Mouse (Mus musculus) olfactory bulb, adult 2 months (tissue): ENCODE data around the gene Paxbp1. TPM values are rescaled to one million over a fixed set of nuclear protein-coding genes. Genes with fewer than 3 reads are reported as not detected.

Source experiments
- H3K27ac ChIP-seq: fragments of 200-500 bp; 2 replicates; pipeline ENCODE4 v1.5.1; 2012; ENCODE audit warnings: low read depth, low read length; ENCODE audit not compliant: insufficient read depth
- H3K4me1 ChIP-seq: fragments of 200-500 bp; 2 replicates; pipeline ENCODE4 v1.6.1; 2012; ENCODE audit warnings: low read length; ENCODE audit not compliant: control insufficient read depth, insufficient read depth
- H3K4me3 ChIP-seq: fragments of 200-500 bp; 2 replicates; pipeline ENCODE4 v1.5.1; 2012; ENCODE audit warnings: mild to moderate bottlenecking, low read depth, low read length, moderate library complexity; ENCODE audit not compliant: insufficient read depth
- CTCF ChIP-seq: fragments of 200-500 bp; IDR thresholded peaks from 2 replicates; pipeline ENCODE4 v1.5.1; 2012; ENCODE audit warnings: low read depth, mild to moderate bottlenecking, low read length, moderate library complexity; ENCODE audit not compliant: insufficient read depth
- POLR2A ChIP-seq: fragments of 200-500 bp; IDR thresholded peaks from 2 replicates; pipeline ENCODE4 v1.6.1; 2012; ENCODE audit warnings: mild to moderate bottlenecking, low read depth, low read length, moderate library complexity; ENCODE audit not compliant: insufficient read depth
- WGBS: fragments of 180-500 bp; shearing (Covaris S2); methylation state at CpG from one replicate; pipeline ENCODE4 v1.1.7; 2018; 5-methylcytosine and 5-hydroxymethylcytosine counted together
- polyA plus RNA-seq: library from polyadenylated mRNA; stranded (reverse); fragments of >200 nt; gene quantifications from 2 replicates; pipeline ENCODE4 v1.2.4, GENCODE M21; 2012; ENCODE audit warnings: low replicate concordance; ENCODE audit not compliant: missing spikeins, insufficient read depth, insufficient read length

Paxbp1 gene
- polyA plus RNA-seq, 1 experiment: 732 TPM

DNA sequence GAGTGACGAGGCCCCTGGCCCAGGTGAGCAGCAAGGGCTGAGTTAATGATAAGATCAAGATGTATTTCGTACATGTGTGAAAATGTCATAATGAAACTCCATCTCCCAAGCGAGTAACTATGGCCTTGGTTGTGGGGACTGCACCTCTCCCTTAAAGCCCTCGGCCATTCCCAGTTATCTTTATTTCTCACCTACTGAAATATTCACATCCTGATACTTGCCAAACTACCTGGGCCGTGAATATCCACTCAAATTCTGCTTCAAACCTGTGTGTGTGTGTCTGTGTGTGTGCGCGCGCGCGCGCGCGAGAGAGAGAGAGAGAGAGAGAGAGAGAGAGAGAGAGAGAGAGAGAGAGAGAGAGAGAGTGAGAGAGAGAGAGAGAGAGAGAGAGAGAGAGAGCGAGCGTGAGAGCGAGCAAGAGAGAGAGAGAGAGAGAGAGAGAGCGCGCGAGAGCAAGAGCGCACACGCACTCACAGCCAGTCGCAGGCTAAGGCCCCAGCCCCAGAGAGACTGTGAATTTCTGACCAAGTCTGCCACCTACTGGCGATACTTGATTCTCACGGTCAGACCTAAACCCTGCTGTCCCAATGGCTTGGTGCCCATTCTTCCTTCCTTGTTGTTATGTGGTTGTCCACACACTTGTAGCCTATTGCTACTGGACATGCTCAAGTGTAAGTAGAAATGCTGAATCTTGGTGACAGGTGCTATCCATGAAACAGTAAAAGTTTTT is 29.0 kb upstream of the Paxbp1 start:
- Histone ChIP-seq H3K4me3 (peak overlapping the region; percentile 28), H3K27ac (no peak overlapping the region), H3K4me1 (no peaks in the 10 kb centered on the region)
- WGBS: 35% methylated on average over 20 of the region's 24 CpGs
- TF ChIP-seq POLR2A: no peak
- TF ChIP-seq CTCF: peak; percentile 55

DNA sequence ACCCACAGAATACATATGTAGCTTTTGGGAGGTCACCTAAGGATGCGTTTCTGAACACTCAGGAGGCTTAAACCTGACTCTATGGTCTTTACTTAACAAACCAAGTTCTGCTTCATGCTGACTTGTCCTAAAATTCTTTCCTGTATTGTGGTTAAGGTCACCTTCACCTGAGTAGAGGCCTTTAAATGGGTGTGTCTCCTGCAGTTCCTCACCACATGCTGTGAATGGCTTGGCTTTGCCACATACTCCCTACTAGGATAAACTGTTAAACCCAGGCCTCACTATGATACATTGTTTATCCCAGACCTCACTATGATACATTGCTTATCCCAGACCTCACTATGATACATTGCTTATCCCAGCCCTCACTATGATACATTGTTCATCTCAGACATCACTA is 27.9 kb upstream of the Paxbp1 start:
- no peak overlapping the region for H3K27ac ChIP-seq
- 100% methylated on average over 1 of the region's 1 CpGs for WGBS
- H3K4me1 ChIP-seq: no peaks in the 10 kb centered on the region
- no peak for TF ChIP-seq CTCF
- TF ChIP-seq POLR2A: no peak
- H3K4me3 ChIP-seq: no peak overlapping the region

DNA sequence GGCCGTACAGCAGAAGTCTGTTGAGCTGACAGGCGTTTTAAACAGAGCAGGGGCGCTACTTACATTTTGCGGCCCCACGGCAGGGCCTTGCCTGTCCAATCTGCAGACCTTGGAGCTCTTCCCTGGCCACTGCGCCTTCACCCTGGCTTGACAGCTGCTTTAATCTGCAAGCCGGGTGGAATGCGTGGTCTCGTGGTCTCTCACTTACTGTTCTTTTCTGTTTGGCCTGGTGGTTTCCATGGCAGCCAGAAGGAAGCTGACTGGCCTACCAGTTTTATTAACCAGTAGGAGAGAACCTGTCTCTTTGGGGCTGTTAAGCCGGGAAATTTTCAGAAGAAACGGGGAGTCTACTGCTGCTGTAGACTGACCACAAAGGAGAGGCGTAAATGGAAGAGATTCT is 24.6 kb upstream of the Paxbp1 start:
- H3K27ac ChIP-seq: no peak overlapping the region
- no peaks in the 10 kb centered on the region for H3K4me1 ChIP-seq
- no peak for TF ChIP-seq POLR2A
- no peak for TF ChIP-seq CTCF
- no peak overlapping the region for H3K4me3 ChIP-seq
- 54% methylated on average over 12 of the region's 12 CpGs for WGBS

DNA sequence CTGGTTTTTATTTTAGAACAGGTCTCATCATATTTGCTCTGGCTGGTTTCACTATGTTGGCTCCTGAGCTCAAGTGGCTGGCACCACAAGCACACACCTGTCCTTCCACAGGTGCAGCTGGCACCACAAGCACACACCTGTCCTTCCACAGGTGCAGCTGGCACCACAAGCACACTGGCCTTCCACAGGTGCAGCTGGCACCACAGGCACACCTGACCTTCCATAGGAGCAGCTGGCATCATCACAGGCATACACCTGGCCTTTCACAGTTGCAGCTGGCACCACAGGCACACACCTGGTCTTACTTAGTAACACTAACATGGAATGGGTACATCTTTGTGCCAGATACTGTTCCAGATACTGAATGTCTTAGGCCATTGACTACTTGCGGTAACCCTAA is 22.8 kb upstream of the Paxbp1 start:
- 98% methylated on average over 1 of the region's 1 CpGs for WGBS
- no peak overlapping the region for H3K27ac ChIP-seq
- no peaks in the 10 kb centered on the region for H3K4me1 ChIP-seq
- no peak for TF ChIP-seq CTCF
- no peak for TF ChIP-seq POLR2A
- no peak overlapping the region for H3K4me3 ChIP-seq

DNA sequence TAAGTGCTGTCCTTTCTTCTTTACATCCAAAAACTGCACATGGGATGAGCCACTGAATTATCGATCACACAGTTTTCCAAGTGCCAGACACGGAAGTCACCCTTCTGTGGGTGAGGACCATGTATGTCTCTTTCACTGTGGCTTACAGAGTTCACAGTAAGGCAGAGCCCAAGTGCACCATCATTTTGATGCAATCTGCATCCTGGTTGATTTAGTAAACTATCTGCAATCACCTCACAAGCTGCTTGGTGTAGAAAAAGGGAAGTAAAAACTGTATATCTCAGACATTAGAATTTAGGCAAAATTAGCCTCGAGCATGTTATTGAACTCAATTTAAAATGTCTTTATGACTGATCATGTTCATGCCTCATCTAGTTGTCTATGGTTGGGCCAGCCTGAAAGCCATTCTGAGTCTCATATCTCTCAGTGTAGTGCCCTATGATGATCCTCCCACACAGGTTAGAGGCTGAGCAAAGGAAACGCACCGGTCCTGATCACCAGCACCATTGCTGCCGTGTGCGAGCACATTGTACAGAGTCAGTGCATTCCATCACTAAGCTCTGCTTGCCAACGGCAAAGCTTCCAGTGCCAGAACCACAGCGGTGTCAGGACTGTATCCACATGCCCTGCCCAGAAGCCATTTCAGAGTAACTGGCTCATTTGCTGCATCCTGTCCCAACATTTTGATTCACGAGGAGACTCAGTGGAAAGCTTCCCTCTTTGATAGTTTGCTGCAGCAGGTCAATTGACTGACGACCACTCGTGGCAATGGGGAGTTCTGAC is 20.4 kb upstream of the Paxbp1 start:
- Histone ChIP-seq H3K4me3 (no peak overlapping the region), H3K27ac (no peak overlapping the region), H3K4me1 (no peaks in the 10 kb centered on the region)
- 85% methylated on average over 12 of the region's 12 CpGs for WGBS
- TF ChIP-seq POLR2A: no peak
- TF ChIP-seq CTCF: no peak

DNA sequence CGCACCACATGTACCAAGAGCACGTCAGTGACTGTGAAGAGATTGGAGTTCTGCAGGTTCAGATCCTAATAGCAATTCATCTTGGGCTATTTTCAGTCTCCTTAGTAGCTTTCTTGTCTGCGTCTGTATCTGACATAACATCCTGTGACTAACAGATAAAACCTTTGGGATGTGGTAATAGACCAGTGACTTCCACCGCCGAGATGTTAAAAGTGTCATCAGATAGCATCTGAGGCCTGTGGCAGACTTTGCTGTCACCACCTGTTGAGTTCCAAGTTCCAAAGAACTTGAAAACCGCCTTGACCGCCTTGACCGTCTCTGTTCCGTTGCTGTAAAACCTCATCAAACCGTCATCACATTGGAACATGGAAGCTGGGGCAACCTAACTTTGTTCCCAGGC is 19.4 kb upstream of the Paxbp1 start:
- 97% methylated on average over 10 of the region's 10 CpGs for WGBS
- TF ChIP-seq CTCF: no peak
- no peak for TF ChIP-seq POLR2A
- H3K4me3 ChIP-seq: no peak overlapping the region
- no peaks in the 10 kb centered on the region for H3K4me1 ChIP-seq
- no peak overlapping the region for H3K27ac ChIP-seq

DNA sequence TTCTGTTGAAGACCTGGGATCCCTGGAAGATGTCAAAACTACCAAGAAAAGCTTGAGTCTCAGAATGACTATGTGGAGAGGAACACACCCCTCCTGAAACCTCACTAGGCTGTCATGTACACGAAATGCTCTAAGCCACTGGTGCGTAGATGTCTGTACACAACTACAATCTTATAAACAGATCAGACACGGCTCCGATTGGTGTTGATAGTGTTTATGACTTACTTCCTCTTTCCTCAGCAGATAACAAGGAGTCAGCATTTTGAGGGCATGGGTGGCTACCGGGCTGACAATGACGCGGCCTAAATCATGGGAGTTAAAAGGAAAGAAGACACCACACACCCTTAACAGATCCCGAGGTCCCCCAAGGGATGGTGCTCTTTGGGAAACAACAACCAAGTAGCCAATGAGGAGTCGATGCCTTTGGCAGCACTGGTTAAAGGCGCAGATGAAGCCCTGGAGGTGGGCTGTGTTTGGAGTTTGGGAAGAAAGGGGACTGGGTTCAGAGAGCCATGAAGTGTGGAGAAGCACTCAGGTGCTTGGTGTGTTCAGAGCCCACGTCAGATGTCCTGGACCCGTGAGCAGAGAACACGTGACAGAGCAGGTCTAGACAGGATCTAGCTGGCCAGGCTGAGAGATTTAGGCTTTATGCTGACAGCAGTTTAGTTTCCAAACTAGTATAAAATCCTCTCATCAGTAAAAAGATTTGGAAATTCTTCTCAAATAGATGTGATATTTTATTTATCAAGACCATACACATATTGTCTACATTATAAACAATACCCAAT is 17.4 kb upstream of the Paxbp1 start:
- no peak overlapping the region for H3K27ac ChIP-seq
- TF ChIP-seq CTCF: no peak
- no peak for TF ChIP-seq POLR2A
- no peak overlapping the region for H3K4me3 ChIP-seq
- WGBS: 89% methylated on average over 13 of the region's 13 CpGs
- peaks cover 6% of the 10 kb centered on the region; the same call in 1 of the 2 replicates for H3K4me1 ChIP-seq

DNA sequence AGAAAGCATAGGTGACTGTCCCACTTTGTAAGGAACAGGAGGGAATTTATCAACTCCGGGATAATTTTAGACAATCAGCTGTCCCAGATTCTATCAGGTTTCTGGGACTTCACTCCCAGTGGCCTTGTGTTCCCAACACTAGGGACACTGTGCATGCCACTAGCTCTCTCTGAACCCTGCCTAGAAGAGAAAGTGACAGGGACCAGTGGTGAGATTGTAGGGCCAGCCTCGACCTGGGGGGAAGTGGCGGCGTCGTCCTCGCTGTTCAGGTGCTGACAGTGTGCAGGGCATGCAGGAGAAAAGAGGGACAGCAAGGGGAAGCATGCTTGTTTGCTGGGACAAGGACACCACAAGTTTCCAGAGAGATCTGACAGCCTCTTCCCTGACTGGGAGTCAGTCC is 13.4 kb upstream of the Paxbp1 start:
- 80% methylated on average over 6 of the region's 6 CpGs for WGBS
- Histone ChIP-seq H3K27ac (no peak overlapping the region), H3K4me1 (peaks cover 17% of the 10 kb centered on the region), H3K4me3 (no peak overlapping the region)
- TF ChIP-seq CTCF: no peak
- no peak for TF ChIP-seq POLR2A

DNA sequence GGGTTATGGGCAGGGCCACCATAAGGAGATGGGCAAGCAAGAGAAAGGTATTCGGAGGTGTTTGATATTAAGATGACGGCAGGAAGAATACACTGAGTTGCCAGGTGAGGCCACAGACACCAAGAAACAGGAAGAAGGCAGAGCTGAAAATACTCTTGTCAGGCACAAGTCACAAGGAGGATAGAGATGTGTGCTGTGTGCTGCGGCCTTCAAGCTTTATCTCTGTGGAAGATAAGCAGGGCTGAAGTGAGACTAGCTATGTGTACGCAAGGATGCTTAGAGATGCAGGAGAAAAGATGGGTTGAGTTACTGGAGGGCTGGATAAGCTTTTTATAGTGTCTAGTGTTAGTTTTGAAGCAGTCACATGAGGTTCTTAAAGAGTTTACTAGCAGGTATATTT is 12.9 kb upstream of the Paxbp1 start:
- H3K27ac ChIP-seq: no peak overlapping the region
- H3K4me3 ChIP-seq: no peak overlapping the region
- TF ChIP-seq CTCF (no peak), POLR2A (no peak)
- peaks cover 17% of the 10 kb centered on the region for H3K4me1 ChIP-seq
- WGBS: 92% methylated on average over 4 of the region's 4 CpGs
